Mouse (Mus musculus) MEL (cell line): ENCODE data around the gene Fbxo9. TPM values are rescaled to one million over a fixed set of nuclear protein-coding genes. Genes with fewer than 3 reads are reported as not detected.
A peak's percentile ranks its signal among the peaks of the same experiment; 100 is the strongest.

Experiments
- DNase-seq: peaks from one replicate; pipeline ENCODE4 v3.0.0; 2011; ENCODE audit warnings: low read depth, low spot score
- H3K27ac ChIP-seq: 2 replicates; pipeline ENCODE4 v1.5.1; 2012; ENCODE audit warnings: low read depth, mild to moderate bottlenecking, control low read depth, low read length, moderate library complexity; ENCODE audit not compliant: control insufficient read depth
- H3K27me3 ChIP-seq, 2 experiments: fragments of 150-350 bp in 1 of 2; sonication (generic) in 1 of 2; 2 replicates each; pipeline ENCODE4 v1.6.1; 2012; ENCODE audit warnings: low read length in 2 of 2, mild to moderate bottlenecking in 2 of 2, improper control_type of control experiment in 1 of 2, moderate library complexity in 1 of 2; ENCODE audit not compliant: insufficient read depth in 2 of 2, control insufficient read depth in 1 of 2
- H3K36me3 ChIP-seq, 2 experiments: 2 replicates each; pipeline ENCODE4 v1.6.1; 2012 to 2014; ENCODE audit warnings: low read length in 2 of 2, improper control_type of control experiment in 1 of 2, inconsistent platforms in 1 of 2, mild to moderate bottlenecking in 1 of 2; ENCODE audit not compliant: insufficient read depth in 2 of 2, control insufficient read depth in 1 of 2
- H3K4me1 ChIP-seq, 2 experiments: fragments of 150-350 bp in 1 of 2; sonication (generic) in 1 of 2; 2 replicates each; pipeline ENCODE4 v1.6.1; 2012; ENCODE audit warnings: low read length in 2 of 2, improper control_type of control experiment in 1 of 2, mild to moderate bottlenecking in 1 of 2; ENCODE audit not compliant: insufficient read depth in 2 of 2, control insufficient read depth in 1 of 2
- H3K4me3 ChIP-seq, 2 experiments: fragments of 150-350 bp in 1 of 2; sonication (generic) in 1 of 2; 2 replicates each; pipeline ENCODE4 v1.5.1; 2012; ENCODE audit warnings: low read depth in 2 of 2, low read length in 2 of 2, mild to moderate bottlenecking in 2 of 2, moderate library complexity in 2 of 2, control low read depth in 1 of 2, improper control_type of control experiment in 1 of 2; ENCODE audit not compliant: control insufficient read depth in 1 of 2, insufficient read depth in 1 of 2
- H3K79me2 ChIP-seq: 2 replicates; pipeline ENCODE4 v1.6.1; 2012; ENCODE audit warnings: mild to moderate bottlenecking, low read length, moderate library complexity; ENCODE audit not compliant: control insufficient read depth, poor library complexity, insufficient read depth
- H3K9ac ChIP-seq: 2 replicates; pipeline ENCODE4 v1.6.1; 2012; ENCODE audit warnings: low read depth, mild to moderate bottlenecking, control low read depth, low read length, moderate library complexity; ENCODE audit not compliant: control insufficient read depth, poor library complexity, severe bottlenecking
- H3K9me3 ChIP-seq: fragments of 150-350 bp; sonication (generic); replicated peaks from 2 replicates; pipeline ENCODE4 v1.6.1; 2012; ENCODE audit warnings: mild to moderate bottlenecking, low read length, improper control_type of control experiment, moderate library complexity; ENCODE audit not compliant: insufficient read depth
- BHLHE40 ChIP-seq: IDR thresholded peaks from 2 replicates; pipeline ENCODE4 v1.6.1; 2012; ENCODE audit warnings: low read depth, mild to moderate bottlenecking, inconsistent platforms, low read length, improper control_type of control experiment, borderline replicate concordance
- CHD1 ChIP-seq: IDR thresholded peaks from 2 replicates; pipeline ENCODE4 v1.6.1; 2012; ENCODE audit warnings: low read depth, mild to moderate bottlenecking, inconsistent platforms, low read length, improper control_type of control experiment
- E2F4 ChIP-seq: IDR thresholded peaks from 2 replicates; pipeline ENCODE4 v1.6.1; 2011; ENCODE audit warnings: low read depth, low read length, improper control_type of control experiment, borderline replicate concordance
- GABPA ChIP-seq: IDR thresholded peaks from 2 replicates; pipeline ENCODE4 v1.6.1; 2012; ENCODE audit warnings: low read depth, mild to moderate bottlenecking, inconsistent platforms, low read length, improper control_type of control experiment, moderate library complexity
- GATA1 ChIP-seq: IDR thresholded peaks from 2 replicates; pipeline ENCODE4 v1.6.1; 2011; ENCODE audit warnings: low read depth, low read length, improper control_type of control experiment
- KAT2A ChIP-seq: conservative IDR thresholded peaks from 2 replicates; pipeline ENCODE4 v1.6.1; 2012; ENCODE audit warnings: low read depth, low read length, improper control_type of control experiment, inconsistent platforms
- MAX ChIP-seq: IDR thresholded peaks from 2 replicates; pipeline ENCODE4 v1.6.1; 2011; ENCODE audit warnings: low read length, improper control_type of control experiment
- MEF2A ChIP-seq: IDR thresholded peaks from 2 replicates; pipeline ENCODE4 v1.6.1; 2014; ENCODE audit warnings: low read depth, mild to moderate bottlenecking, inconsistent platforms, low read length, improper control_type of control experiment; ENCODE audit not compliant: poor library complexity, insufficient replicate concordance, severe bottlenecking; ENCODE audit errors: extremely low read depth
- MXI1 ChIP-seq: IDR thresholded peaks from 2 replicates; pipeline ENCODE4 v1.6.1; 2011; ENCODE audit warnings: mild to moderate bottlenecking, low read depth, low read length, improper control_type of control experiment
- NELFE ChIP-seq: IDR thresholded peaks from 2 replicates; pipeline ENCODE4 v1.6.1; 2011; ENCODE audit warnings: low read depth, low read length, improper control_type of control experiment
- NRF1 ChIP-seq: IDR thresholded peaks from 2 replicates; pipeline ENCODE4 v1.6.1; 2014; ENCODE audit warnings: low read depth, mild to moderate bottlenecking, inconsistent platforms, low read length, improper control_type of control experiment, moderate library complexity; ENCODE audit not compliant: poor library complexity, insufficient read depth, severe bottlenecking
- POLR2A ChIP-seq, 2 experiments: IDR thresholded peaks; 2 replicates each; pipeline ENCODE4 v1.6.1; 2011 to 2012; ENCODE audit warnings: low read length in 2 of 2, mild to moderate bottlenecking in 2 of 2, control low read depth in 1 of 2, improper control_type of control experiment in 1 of 2, low read depth in 1 of 2, moderate library complexity in 1 of 2; ENCODE audit not compliant: control insufficient read depth in 1 of 2, insufficient read depth in 1 of 2, poor library complexity in 1 of 2
- POLR2AphosphoS2 ChIP-seq: IDR thresholded peaks from 2 replicates; pipeline ENCODE4 v1.6.1; 2011; ENCODE audit warnings: low read length, improper control_type of control experiment
- RAD21 ChIP-seq: IDR thresholded peaks from 2 replicates; pipeline ENCODE4 v1.6.1; 2011; ENCODE audit warnings: mild to moderate bottlenecking, low read depth, low read length, improper control_type of control experiment
- RCOR1 ChIP-seq: IDR thresholded peaks from 2 replicates; pipeline ENCODE4 v1.6.1; 2012; ENCODE audit warnings: low read depth, mild to moderate bottlenecking, inconsistent platforms, low read length, improper control_type of control experiment
- SMC3 ChIP-seq: IDR thresholded peaks from 2 replicates; pipeline ENCODE4 v1.6.1; 2011; ENCODE audit warnings: low read depth, low read length, improper control_type of control experiment
- TAL1 ChIP-seq: IDR thresholded peaks from 2 replicates; pipeline ENCODE4 v1.6.1; 2012; ENCODE audit warnings: mild to moderate bottlenecking, inconsistent platforms, low read length, moderate library complexity, mixed read lengths
- TCF12 ChIP-seq: IDR thresholded peaks from 2 replicates; pipeline ENCODE4 v1.6.1; 2014; ENCODE audit warnings: low read depth, mild to moderate bottlenecking, inconsistent platforms, low read length, improper control_type of control experiment, moderate library complexity
- ZC3H11A ChIP-seq: IDR thresholded peaks from 2 replicates; pipeline ENCODE4 v1.6.1; 2012; ENCODE audit warnings: low read depth, mild to moderate bottlenecking, inconsistent platforms, low read length, improper control_type of control experiment
- ZKSCAN1 ChIP-seq: IDR thresholded peaks from 2 replicates; pipeline ENCODE4 v1.6.1; 2012; ENCODE audit warnings: low read depth, mild to moderate bottlenecking, inconsistent platforms, low read length, improper control_type of control experiment, moderate library complexity
- ZMIZ1 ChIP-seq: IDR thresholded peaks from 2 replicates; pipeline ENCODE4 v1.6.1; 2012; ENCODE audit warnings: low read depth, mild to moderate bottlenecking, inconsistent platforms, low read length, improper control_type of control experiment, moderate library complexity
- polyA plus RNA-seq, 2 experiments: library from polyadenylated mRNA; stranded (reverse) in 1 of 2; unstranded in 1 of 2; fragments of >175 nt in 1 of 2; fragments of >200 nt in 1 of 2; gene quantifications; 2 replicates each; pipeline versions ENCODE4 v1.2.1 to v1.2.4; 2012; ENCODE audit warnings: low replicate concordance in 2 of 2, low read depth in 1 of 2; ENCODE audit not compliant: insufficient read length in 2 of 2, insufficient read depth in 1 of 2, missing spikeins in 1 of 2
- total RNA-seq: library from RNA; depleted of rRNA; stranded (reverse); fragments of 300-350 nt; gene quantifications from 2 replicates; pipeline ENCODE4 v1.2.3, GENCODE M21; 2012

Fbxo9 gene
- total and polyA plus RNA-seq, 3 experiments: 47.0 to 402 (median 56.0) TPM

- no peak for TF ChIP-seq GABPA
- TF ChIP-seq RCOR1: no peak
- TF ChIP-seq GATA1: peak; percentile 58
- no peak for TF ChIP-seq NRF1
- TF ChIP-seq RAD21: no peak
- peak; percentile 63; the same call in 1 of the 2 replicates for TF ChIP-seq TAL1
Observed at GRCm38 (mm10) chr9:78104973-78105372, 3.9 kb downstream of the Fbxo9 start (continued).

- DNase-seq: no peak
- peaks cover 33% of the 10 kb centered on the region for H3K79me2 ChIP-seq
- peaks cover 21 to 37% of the 10 kb centered on the region in 2 experiments for H3K4me1 ChIP-seq
- peak overlapping the region; percentile 80; the same call in 1 of the 2 replicates for H3K27ac ChIP-seq
- H3K9ac ChIP-seq: no peak overlapping the region
- H3K27me3 ChIP-seq: no peaks in the 10 kb centered on the region
- H3K4me3 ChIP-seq: no peak overlapping the region
- no peak for TF ChIP-seq E2F4
- no peak for TF ChIP-seq ZC3H11A
- no peak for TF ChIP-seq ZMIZ1
- no peak for TF ChIP-seq SMC3
- TF ChIP-seq MEF2A: no peak
- TF ChIP-seq GABPA: no peak
- TF ChIP-seq BHLHE40: no peak
- TF ChIP-seq KAT2A: no peak
- no peak for TF ChIP-seq TCF12
- TF ChIP-seq ZKSCAN1: no peak
- no peak for TF ChIP-seq CHD1
- no peak for TF ChIP-seq POLR2A (IDR thresholded peaks at IDR 0.05; ENCODE audit: control insufficient read depth in 1 of 2, insufficient read depth in 1 of 2, low read depth in 1 of 2, low read length in 2 of 2, poor library complexity in 1 of 2)
- TF ChIP-seq NELFE: no peak
- no peak for TF ChIP-seq RCOR1
- no peak for TF ChIP-seq MXI1
- TF ChIP-seq MAX: no peak
- TF ChIP-seq POLR2AphosphoS2: no peak
- peaks cover 10 to 57% of the 10 kb centered on the region in 2 experiments for H3K36me3 ChIP-seq
- H3K9me3 ChIP-seq: no peaks in the 10 kb centered on the region
Observed at GRCm38 (mm10) chr9:78103965-78104560, 4.8 kb downstream of the Fbxo9 start.
